Mouse (Mus musculus): ENCODE results near the gene Ttc28. TPM values are rescaled to one million over a fixed set of nuclear protein-coding genes. Genes with fewer than 3 reads are reported as not detected.
"Not testable (repeated sequence)": the region's sequence is repeated elsewhere in the genome, so short reads cannot be mapped to it uniquely, and the experiment has no call there.

The Ttc28 gene
- 0.95 and 1.1 TPM in 2 replicates for polyA plus RNA-seq (2015; fragmentation: Nextera tagmentation; extraction: Ambion mirVana)

DNA sequence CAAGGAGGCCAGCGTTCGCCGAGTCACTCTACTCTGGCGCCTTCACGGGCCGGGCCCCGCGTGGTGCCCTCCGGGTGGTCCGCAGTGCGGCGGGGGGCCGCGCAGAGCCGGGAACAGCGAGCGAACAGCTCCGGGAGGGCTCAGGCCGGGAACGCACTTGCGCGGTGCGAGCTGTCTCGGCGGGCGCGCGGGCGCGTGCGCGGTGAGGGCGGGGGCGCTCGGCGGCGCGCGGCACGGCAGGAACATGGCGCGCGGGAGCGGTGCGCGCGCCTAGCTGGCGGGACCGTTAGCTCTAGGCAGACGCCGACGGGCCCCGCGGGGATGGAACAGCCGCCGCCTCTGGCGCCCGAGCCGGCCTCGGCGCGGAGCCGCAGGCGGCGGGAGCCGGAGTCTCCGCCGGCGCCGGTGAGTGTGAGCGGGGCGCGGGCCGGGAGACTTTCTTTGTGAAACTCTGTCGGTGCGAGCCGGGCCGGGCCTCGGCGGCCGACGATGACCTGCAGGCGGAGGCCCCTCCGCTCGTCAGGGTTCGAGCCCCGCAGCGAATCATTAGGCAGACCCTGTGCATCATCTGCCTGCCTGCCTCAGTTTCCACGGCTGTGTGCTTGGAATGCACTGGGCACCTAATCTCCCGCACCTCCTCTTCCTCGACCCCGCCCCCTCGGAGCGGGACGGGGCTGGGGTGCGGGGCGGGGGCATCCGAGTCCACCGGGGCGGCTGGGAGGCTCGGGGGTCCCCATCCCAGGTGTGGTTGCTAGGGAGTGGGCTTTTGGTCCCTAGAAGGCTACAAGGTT, at the start of gene Ttc28:
Gene Ttc28, plus strand, starts transcription at position 220 of the 791 bp plus-strand sequence.
- peak within 1 kb of the TSS; percentile 63 for H3K27ac ChIP-seq
- H3K4me1 ChIP-seq (replicated peaks), result peaks cover 26% of the 10 kb centered on the region
- H3K36me3 ChIP-seq, result peaks cover 15% of the 10 kb centered on the region
- DNase-seq (peak; percentile 74), ATAC-seq (ENCODE audit: low read depth) (peak; percentile 90)
- under 1% methylated on average over 101 of the region's 101 CpGs for WGBS (ENCODE audit: insufficient replicate concordance)
- peak within 1 kb of the TSS; percentile 86 for H3K9ac ChIP-seq
- peak within 1 kb of the TSS; percentile 96 for H3K4me2 ChIP-seq
- peak within 1 kb of the TSS; percentile 79 for H3K4me3 ChIP-seq (replicated peaks)
- no peaks in the 10 kb centered on the region for H3K27me3 ChIP-seq
- no peaks in the 10 kb centered on the region for H3K9me3 ChIP-seq (replicated peaks)

DNA sequence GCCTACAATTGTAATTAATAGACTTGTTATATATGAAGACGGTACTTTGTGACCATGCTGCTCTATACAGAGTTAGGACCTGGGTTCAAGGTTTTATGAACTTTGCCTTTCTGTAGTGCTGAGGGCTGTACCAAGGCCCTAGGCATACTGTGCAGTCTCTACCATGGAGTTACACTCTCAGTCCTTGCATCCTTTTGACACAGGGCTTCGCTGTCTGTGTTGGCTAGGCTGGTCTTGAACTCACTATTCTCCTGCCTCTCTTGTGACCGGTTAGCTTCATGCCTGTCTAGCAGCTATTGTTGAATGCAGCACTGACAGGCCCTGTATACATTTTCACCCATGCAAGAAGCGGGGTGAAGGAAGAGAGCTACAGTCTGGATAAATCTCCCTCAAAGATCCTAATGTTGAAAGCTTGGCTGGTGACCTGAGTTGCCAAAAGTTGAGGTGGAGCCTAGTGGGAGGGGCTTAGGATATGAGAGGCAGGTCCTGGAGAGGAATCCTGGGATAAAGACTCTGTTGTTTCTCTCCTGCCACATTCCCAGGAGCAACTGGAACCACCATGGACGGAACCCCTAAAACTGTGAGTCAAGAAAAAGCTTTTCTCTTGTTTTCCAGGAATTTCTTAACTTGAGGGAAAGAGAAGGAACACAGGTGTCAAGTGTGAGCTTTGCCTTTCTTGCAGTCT, 48.4 kb upstream of the Ttc28 start:
- ATAC-seq (ENCODE audit: low read depth), result no peak
- no peaks in the 10 kb centered on the region for H3K27me3 ChIP-seq
- H3K9ac ChIP-seq, result no peak overlapping the region
- peaks cover 40% of the 10 kb centered on the region for H3K4me1 ChIP-seq (replicated peaks)
- WGBS (ENCODE audit: insufficient replicate concordance), result 87% methylated on average over 5 of the region's 5 CpGs
- no peak overlapping the region for H3K4me2 ChIP-seq
- peak overlapping the region; percentile 7; the same call in 1 of the 2 replicates for H3K27ac ChIP-seq
- H3K9me3 ChIP-seq (replicated peaks), result no peaks in the 10 kb centered on the region
- no peak overlapping the region for H3K4me3 ChIP-seq (replicated peaks)
- DNase-seq, result no peak
- peaks cover 57% of the 10 kb centered on the region for H3K36me3 ChIP-seq

DNA sequence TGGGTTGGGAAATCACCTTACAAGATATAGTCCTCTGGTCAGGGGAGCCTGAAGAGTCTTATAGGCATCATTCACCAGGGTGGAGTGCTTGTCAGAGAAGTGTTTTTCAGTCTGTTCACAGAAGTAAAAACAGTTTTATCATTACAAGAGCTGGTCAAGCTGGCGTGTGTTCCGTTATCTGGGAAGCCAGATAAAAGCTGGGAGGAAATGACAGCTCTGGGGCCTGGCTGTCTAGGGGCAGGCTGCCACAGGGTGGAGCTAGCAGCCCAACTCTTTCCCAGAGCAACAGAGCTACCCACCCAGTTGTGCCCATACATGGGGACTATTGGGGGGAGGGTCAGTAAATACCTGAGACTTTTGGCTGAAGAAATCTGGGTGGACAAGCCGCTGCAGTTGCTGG, 43.6 kb upstream of the Ttc28 start:
- Histone ChIP-seq H3K4me1 (replicated peaks) (peaks cover 70% of the 10 kb centered on the region), H3K9me3 (replicated peaks) (no peaks in the 10 kb centered on the region), H3K9ac (peak overlapping the region; percentile 97), H3K4me2 (peak overlapping the region; percentile 71), H3K27ac (peak overlapping the region; percentile 99), H3K27me3 (no peaks in the 10 kb centered on the region), H3K36me3 (peaks cover 38% of the 10 kb centered on the region), H3K4me3 (replicated peaks) (peak overlapping the region; percentile 82)
- peak; percentile 88 for DNase-seq
- WGBS (ENCODE audit: insufficient replicate concordance), result 4% methylated on average over 3 of the region's 3 CpGs
- peak; percentile 81 for ATAC-seq (ENCODE audit: low read depth)

DNA sequence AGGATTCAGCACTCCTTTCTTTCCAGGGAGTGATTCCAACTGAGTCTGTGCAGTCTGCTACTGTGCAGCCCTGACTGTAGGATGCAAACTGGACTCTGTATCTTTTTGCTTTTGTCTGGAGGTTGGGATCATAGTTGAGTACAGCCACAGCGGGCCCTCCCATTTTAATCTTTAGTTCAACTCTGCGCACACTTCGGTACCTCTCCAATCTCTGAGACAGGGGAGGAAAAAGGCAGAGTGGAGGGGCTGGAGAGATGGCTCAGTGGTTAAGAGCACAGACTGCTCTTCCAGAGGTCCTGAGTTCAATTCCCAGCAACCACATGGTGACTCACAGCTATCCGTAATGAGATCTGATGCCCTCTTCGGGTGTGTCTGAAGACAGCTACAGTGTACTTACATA, 41.6 kb upstream of the Ttc28 start:
- Histone ChIP-seq H3K36me3 (peaks cover 41% of the 10 kb centered on the region), H3K4me1 (replicated peaks) (peaks cover 84% of the 10 kb centered on the region), H3K27ac (peak overlapping the region; percentile 99), H3K4me3 (replicated peaks) (peak overlapping the region; percentile 82), H3K9ac (peak overlapping the region; percentile 97), H3K4me2 (peak overlapping the region; percentile 71)
- H3K9me3 ChIP-seq (replicated peaks); H3K27me3 ChIP-seq; ATAC-seq (ENCODE audit: low read depth): not testable (repeated sequence)
- peak; percentile 57 for DNase-seq
- 23% methylated on average over 5 of the region's 5 CpGs for WGBS (ENCODE audit: insufficient replicate concordance)

DNA sequence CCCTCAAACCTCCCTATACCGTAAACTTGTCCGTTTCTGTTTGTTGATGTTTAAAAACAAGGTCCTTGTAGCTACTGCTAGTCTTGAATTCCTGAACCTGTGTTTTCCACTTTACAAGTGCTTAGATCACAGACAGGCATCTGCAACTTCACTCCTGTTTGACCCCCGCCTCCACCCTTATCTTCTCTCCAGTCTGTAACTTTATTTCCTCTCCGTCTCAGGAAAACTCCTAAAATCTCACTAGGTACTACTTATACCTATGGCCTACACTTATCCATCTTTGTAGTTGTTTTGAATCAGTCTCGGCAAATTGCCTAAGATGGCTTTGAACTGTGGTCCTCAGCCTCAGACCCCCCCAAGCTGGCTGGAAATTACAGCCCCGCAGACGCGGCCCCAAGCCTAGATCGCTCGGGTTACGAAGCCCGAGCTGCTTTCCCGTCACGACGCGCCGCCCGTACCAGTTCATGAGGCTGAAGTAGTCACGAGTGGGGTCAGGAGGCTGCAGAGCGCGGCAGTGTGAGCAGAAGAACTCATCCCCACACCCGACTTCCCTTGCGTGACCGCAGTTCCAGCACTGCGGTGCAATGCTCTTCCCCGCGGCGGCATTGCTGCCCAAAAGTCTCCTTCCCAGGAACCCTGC, 40.4 kb upstream of the Ttc28 start:
- peak overlapping the region; percentile 82 for H3K4me3 ChIP-seq (replicated peaks)
- 3% methylated on average over 28 of the region's 28 CpGs for WGBS (ENCODE audit: insufficient replicate concordance)
- ATAC-seq (ENCODE audit: low read depth), result peak; percentile 21
- DNase-seq, result peak; percentile 60
- peaks cover 41% of the 10 kb centered on the region for H3K36me3 ChIP-seq
- peak overlapping the region; percentile 99 for H3K27ac ChIP-seq
- no peaks in the 10 kb centered on the region for H3K27me3 ChIP-seq
- H3K4me1 ChIP-seq (replicated peaks), result peaks cover 79% of the 10 kb centered on the region
- peak overlapping the region; percentile 71 for H3K4me2 ChIP-seq
- H3K9me3 ChIP-seq (replicated peaks), result no peaks in the 10 kb centered on the region
- H3K9ac ChIP-seq, result peak overlapping the region; percentile 97

DNA sequence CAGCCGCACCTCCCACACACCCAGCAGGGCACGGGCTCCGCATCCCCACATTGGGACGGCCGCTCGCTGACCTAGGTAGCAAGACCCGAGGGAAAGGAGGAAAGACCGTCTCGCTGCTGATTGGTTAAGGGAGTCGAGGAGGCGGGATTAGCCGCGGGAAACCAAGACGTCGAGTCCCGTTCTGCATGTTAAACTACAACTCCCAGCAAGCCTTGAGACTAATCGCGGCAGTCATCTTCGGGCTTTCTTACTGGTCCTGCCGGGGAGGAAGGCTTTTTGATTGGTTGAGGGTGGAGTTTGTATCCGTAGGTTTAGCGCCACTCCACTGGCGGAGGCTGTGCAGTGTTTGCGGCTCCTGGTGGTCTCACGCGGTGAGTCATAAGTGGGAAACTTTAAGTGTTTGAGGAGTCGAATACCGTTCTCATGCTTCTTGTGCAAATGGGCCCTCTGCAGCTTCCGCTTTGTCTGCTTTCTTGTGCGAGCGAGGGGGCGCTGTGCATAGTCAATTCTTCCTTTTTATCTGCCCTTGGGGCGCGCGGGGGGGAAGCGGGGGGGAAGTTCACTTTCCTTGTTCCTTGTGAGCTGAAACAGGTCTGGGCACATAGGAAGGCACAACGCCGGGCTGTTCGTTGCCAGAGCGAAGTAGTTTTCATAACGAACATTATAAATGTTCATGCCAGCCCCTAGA, 39.8 kb upstream of the Ttc28 start, which contains the start of the genes Hscb and Chek2:
Gene Hscb, minus strand, starts transcription at position 100 of the 688 bp plus-strand sequence.
Gene Chek2, plus strand, starts transcription at position 302 of the 688 bp plus-strand sequence.
- WGBS (ENCODE audit: insufficient replicate concordance), result under 1% methylated on average over 41 of the region's 41 CpGs
- peak; percentile 97 for DNase-seq

DNA sequence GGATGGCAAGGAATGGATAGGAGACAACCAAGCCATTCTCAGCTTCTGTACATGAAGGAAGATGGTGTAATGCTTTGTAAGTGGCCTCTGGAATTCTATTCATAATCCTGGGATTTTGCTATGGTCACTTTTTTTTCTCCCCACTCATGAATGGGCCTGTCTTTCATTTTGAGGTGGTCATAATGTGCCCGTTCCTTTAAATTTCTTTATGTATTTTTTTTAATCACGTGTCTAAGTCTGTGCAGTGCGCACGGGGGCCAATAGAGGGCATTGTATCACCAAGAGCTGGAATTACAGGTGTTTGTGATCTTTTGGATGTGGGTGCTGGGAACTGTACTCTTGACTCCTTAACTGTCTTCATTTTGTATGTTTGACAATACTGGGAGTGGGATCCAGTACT, 39.1 kb upstream of the Ttc28 start:
- Histone ChIP-seq H3K9ac (peak overlapping the region; percentile 89), H3K9me3 (replicated peaks) (no peaks in the 10 kb centered on the region), H3K4me2 (peak overlapping the region; percentile 81), H3K4me3 (replicated peaks) (peak overlapping the region; percentile 82), H3K27ac (peak overlapping the region; percentile 92), H3K27me3 (no peaks in the 10 kb centered on the region), H3K4me1 (replicated peaks) (peaks cover 69% of the 10 kb centered on the region), H3K36me3 (peaks cover 48% of the 10 kb centered on the region)
- 1% methylated on average over 4 of the region's 4 CpGs for WGBS (ENCODE audit: insufficient replicate concordance)
- ATAC-seq (ENCODE audit: low read depth), result no peak
- DNase-seq, result peak; percentile 65

More for the DNA sequence above, 39.8 kb upstream of the Ttc28 start, which contains the start of the genes Hscb and Chek2:
- peaks cover 76% of the 10 kb centered on the region for H3K4me1 ChIP-seq (replicated peaks)
- peak within 1 kb of the TSS; percentile 97 for H3K9ac ChIP-seq
- H3K27ac ChIP-seq, result peak within 1 kb of the TSS; percentile 99
- no peaks in the 10 kb centered on the region for H3K9me3 ChIP-seq (replicated peaks)
- H3K4me3 ChIP-seq (replicated peaks), result peak within 1 kb of the TSS; percentile 82
- peak; percentile 82 for ATAC-seq (ENCODE audit: low read depth)
- H3K4me2 ChIP-seq, result peak within 1 kb of the TSS; percentile 81
- H3K36me3 ChIP-seq, result peaks cover 41% of the 10 kb centered on the region
- no peaks in the 10 kb centered on the region for H3K27me3 ChIP-seq

DNA sequence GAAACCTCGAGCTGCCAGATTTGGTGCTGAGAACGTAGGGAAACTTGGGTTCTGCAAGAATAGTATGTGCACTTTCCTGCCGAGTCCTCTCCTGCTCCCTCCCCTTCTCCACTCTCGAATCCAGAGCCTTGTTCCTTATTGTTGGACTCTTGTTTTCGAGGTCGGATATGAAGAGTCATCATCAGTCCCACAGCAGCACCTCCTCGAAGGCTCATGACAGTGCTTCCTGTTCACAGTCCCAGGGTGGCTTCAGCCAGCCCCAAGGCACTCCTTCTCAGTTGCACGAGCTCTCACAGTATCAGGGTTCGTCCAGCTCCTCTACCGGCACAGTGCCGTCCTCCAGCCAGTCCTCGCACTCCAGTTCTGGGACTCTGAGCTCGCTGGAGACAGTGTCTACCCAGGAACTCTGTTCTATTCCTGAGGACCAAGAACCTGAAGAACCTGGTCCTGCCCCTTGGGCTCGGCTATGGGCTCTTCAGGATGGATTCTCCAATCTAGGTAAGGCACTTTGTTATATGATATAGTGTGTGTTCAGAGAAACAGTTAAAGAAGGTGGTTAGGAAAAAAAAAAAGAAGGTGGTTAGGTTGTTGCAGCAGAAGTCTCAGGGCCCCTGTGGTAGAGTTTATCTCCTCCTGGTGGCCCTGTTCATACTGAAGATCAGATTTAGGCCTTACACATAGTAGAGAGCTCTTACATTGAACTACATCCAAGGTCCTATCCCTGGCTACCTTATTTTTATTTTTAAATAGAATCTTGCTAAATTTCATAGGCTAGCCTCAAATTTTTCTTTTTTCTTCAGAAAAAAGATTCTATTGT, 38.3 kb upstream of the Ttc28 start:
- Histone ChIP-seq H3K9ac (peak overlapping the region; percentile 89), H3K4me3 (replicated peaks) (peak overlapping the region; percentile 82), H3K4me1 (replicated peaks) (peaks cover 63% of the 10 kb centered on the region), H3K27me3 (no peaks in the 10 kb centered on the region), H3K36me3 (peaks cover 56% of the 10 kb centered on the region), H3K4me2 (peak overlapping the region; percentile 81), H3K9me3 (replicated peaks) (no peaks in the 10 kb centered on the region), H3K27ac (peak overlapping the region; percentile 92)
- WGBS (ENCODE audit: insufficient replicate concordance), result 45% methylated on average over 14 of the region's 14 CpGs
- ATAC-seq (ENCODE audit: low read depth) (no peak), DNase-seq (no peak)

DNA sequence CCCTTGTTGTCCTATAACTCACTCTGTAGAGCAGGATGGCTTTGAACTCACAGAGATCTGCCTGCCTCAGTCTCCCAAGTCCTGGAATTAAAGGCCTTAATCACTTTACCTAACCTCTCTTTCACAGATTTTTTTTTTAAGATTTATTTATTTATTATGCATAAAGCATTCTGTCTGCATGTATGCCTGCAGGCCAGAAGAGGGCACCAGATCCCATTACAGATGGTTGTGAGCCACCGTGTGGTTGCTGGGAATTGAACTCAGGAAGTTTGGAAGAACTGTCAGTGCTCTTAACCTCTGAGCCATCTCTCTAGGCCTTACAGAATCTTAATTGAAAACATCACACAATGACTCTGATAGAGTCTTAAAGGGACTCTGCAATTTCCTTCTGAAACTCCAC, 26.6 kb upstream of the Ttc28 start:
- H3K4me2 ChIP-seq, result no peak overlapping the region
- no peak overlapping the region for H3K9ac ChIP-seq
- ATAC-seq (ENCODE audit: low read depth) (no peak), DNase-seq (no peak)
- no peak overlapping the region for H3K27ac ChIP-seq
- WGBS (ENCODE audit: insufficient replicate concordance), result 71% methylated on average over 1 of the region's 1 CpGs
- H3K9me3 ChIP-seq (replicated peaks), result no peaks in the 10 kb centered on the region
- H3K27me3 ChIP-seq, result no peaks in the 10 kb centered on the region
- peaks cover 94% of the 10 kb centered on the region for H3K36me3 ChIP-seq
- no peak overlapping the region for H3K4me3 ChIP-seq (replicated peaks)
- H3K4me1 ChIP-seq (replicated peaks), result no peaks in the 10 kb centered on the region; the same call in none of the 2 replicates

DNA sequence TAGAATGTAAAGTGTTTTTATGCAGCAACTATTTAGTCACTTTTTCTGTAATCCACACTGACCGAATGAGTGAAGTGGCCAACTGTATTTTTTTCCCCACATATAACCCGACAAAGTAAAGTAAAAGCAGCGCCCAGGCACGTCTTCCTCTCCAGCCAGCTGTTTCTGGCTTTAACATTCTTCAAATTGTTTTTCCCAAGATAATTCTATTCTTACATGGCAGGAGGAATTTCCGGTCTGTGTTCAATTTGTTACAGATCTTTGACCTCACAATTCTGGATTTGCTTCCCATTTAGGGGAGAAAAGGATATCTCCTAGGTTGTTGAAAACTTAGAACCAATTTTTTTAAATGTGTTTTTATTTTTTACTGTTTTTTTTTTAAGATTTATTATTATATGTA, 22.5 kb upstream of the Ttc28 start:
- no peak for DNase-seq
- no peaks in the 10 kb centered on the region for H3K9me3 ChIP-seq (replicated peaks)
- WGBS (ENCODE audit: insufficient replicate concordance), result 86% methylated on average over 5 of the region's 5 CpGs

More for the DNA sequence above, 22.5 kb upstream of the Ttc28 start:
- Histone ChIP-seq H3K9ac (no peak overlapping the region), H3K4me1 (replicated peaks) (no peaks in the 10 kb centered on the region; the same call in 1 of the 2 replicates), H3K4me2 (no peak overlapping the region), H3K36me3 (peaks cover 96% of the 10 kb centered on the region), H3K4me3 (replicated peaks) (no peak overlapping the region), H3K27ac (no peak overlapping the region; the same call in 1 of the 2 replicates), H3K27me3 (no peaks in the 10 kb centered on the region)
- ATAC-seq (ENCODE audit: low read depth), result no peak
